Mouse (Mus musculus): ENCODE results near the gene Rpl27a.

Gene Rpl27a

DNA sequence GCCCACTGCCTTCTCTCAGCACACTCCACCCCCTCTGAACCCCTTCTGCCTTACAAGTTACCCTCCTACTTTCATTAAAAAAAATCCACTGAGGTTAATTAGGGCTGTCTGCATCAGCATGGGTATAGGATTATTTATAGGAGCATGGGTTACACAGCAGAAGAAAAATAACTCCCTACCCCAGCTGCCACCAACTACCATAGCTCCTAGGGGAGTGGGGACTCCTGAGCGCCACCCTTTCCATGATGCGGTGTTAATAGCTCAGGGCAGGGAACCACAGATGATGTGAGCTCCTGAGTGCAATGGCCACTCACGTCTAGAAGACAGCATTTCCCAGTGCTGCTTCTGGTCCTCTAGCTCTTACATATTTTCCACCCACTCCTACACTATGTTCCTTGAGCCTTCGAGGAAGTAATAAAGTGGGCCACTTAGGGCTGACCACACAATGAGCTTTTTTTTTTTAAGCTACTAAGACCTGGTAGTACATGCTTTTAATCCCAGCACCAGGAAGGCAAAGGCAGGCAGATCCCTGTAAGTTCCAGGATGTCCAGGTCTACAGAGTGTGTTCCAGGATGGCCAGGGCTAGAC, 44.9 kb downstream of the Rpl27a start:
- DNase-seq (ENCODE audit: low spot score): no peak

DNA sequence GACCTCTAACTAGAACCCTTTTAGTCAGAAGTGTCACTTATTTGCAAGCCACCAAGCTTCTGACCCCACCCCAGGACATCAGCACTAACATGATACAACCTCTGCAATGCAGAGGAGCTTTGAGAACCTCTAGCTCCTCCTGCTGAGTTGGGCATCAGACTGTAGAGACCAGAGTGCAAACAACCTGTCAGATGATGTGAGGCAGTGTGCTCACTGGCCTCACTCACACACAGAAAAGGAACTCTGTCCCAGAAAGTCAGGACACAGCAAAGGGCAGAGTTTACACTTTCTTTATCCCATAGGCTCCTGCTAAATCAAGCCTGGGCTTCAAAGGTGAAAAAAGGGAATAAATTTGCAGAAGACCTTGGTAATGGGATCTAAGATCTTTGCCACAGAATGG, 47.4 kb downstream of the Rpl27a start:
- DNase-seq (ENCODE audit: low spot score): no peak

- DNase-seq (ENCODE audit: low spot score): no peak
These were observed 48.2 kb downstream of the Rpl27a start for GRCm38 (mm10) chr7:109566841-109567768.

DNA sequence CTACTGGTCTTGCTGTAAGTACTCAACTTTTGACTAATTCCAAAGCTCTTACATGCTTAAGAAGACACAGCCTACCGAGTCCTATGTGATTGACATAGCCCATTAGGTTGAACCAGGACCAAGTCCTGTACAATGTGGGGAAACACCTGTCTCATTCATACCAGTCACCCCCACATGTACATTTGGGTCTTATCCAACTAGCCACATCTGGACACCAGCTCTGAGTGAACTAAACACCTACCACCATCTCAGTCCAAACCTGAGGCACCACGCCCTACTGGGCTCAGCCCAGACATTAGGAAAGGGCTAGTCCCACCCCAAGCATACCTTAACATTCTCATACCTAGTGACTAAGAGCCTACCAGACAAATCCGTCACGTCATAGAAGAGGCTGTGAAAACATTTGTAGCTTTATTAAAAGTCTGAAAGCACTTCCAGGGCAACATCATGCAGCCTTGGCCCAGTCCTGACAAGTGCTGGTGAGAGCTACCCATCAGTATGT, 49.5 kb downstream of the Rpl27a start:
- DNase-seq (ENCODE audit: low spot score): no peak
